Mouse (Mus musculus) brown adipose tissue, adult 24 weeks (tissue): Measurements from ENCODE around the gene Tbc1d30. TPM values are rescaled to one million over a fixed set of nuclear protein-coding genes. Genes with fewer than 3 reads are reported as not detected.

Experiments used
- H3K27ac ChIP-seq: fragments of 200-500 bp; replicated peaks from 2 replicates; pipeline ENCODE4 v1.5.1; 2012; ENCODE audit warnings: low read depth, mild to moderate bottlenecking, low read length
- H3K4me1 ChIP-seq: fragments of 200-500 bp; 2 replicates; pipeline ENCODE4 v1.6.1; 2012; ENCODE audit warnings: low read length, mixed read lengths; ENCODE audit not compliant: control insufficient read depth, insufficient read depth, insufficient read length
- H3K4me3 ChIP-seq: fragments of 200-500 bp; 2 replicates; pipeline ENCODE4 v1.5.1; 2012; ENCODE audit warnings: low read depth, mild to moderate bottlenecking, low read length, moderate library complexity; ENCODE audit not compliant: insufficient read depth
- polyA plus RNA-seq: library from polyadenylated mRNA; stranded (reverse); fragments of >200 nt; gene quantifications from 2 replicates; pipeline ENCODE4 v1.2.4, GENCODE M21; 2012; ENCODE audit not compliant: missing spikeins, insufficient read depth, insufficient read length

Gene Tbc1d30
- polyA plus RNA-seq, 1 experiment, result 0.24 TPM

- Histone ChIP-seq H3K27ac (no peak overlapping the region), H3K4me1 (peaks cover 3% of the 10 kb centered on the region; the same call in 1 of the 2 replicates), H3K4me3 (peak overlapping the region; percentile 66)
Observed at GRCm38 (mm10) chr10:121310511-121311221, 40.4 kb downstream of the Tbc1d30 start.

GRCm38 (mm10) chr10:121309801-121310510 is 41.1 kb downstream of the Tbc1d30 start:
- Histone ChIP-seq H3K4me1 (peaks cover 3% of the 10 kb centered on the region; the same call in 1 of the 2 replicates), H3K4me3 (peak overlapping the region; percentile 66), H3K27ac (no peak overlapping the region)

- Histone ChIP-seq H3K4me1 (peaks cover 3% of the 10 kb centered on the region; the same call in 1 of the 2 replicates), H3K27ac (no peak overlapping the region), H3K4me3 (no peak overlapping the region)
Observed at GRCm38 (mm10) chr10:121309123-121309655, 41.9 kb downstream of the Tbc1d30 start.

- Histone ChIP-seq H3K4me1 (peaks cover 3% of the 10 kb centered on the region; the same call in 1 of the 2 replicates), H3K27ac (no peak overlapping the region), H3K4me3 (no peak overlapping the region)
Observed at GRCm38 (mm10) chr10:121305441-121305840, 45.6 kb downstream of the Tbc1d30 start.

DNA sequence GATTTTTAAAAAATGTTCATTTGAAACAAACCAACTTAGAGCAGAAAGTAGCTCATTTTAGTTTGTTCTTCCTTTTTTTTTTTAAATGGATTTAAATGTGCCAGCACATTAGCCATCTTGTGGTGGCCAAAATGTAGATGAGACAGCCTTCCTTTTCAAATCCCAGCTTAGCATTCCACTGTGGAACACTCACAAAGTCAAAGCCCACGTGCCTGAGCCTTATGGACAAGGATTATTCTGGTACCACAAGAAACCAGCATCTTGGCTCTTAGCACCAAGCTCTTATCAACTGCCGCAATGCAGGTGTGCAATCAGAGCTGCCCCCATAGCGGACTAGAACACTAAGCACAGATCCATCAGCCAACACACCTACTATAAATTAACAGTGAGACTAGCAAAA is 47.5 kb downstream of the Tbc1d30 start:
- Histone ChIP-seq H3K4me1 (no peaks in the 10 kb centered on the region), H3K27ac (no peak overlapping the region), H3K4me3 (no peak overlapping the region)

DNA sequence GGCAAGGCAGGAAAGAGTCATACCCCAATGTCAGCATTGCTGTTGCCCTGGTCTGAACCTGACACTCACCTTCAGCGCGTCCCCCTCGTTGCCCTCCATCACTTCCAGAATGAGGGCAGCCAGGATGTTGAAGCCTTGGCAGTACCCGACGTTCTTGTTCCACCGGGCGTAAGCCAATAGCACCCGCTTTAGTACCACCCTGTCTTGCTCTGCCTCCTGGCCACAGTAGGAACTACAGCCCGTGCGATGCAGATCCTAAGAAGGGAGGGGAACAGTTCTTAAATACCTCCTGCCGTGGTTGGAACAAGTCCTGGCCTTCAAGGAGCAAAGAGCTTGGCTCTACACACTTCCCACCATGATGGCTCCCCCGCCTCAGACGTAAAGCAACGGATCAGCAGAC is 49.2 kb downstream of the Tbc1d30 start:
- H3K27ac ChIP-seq, result no peak overlapping the region
- H3K4me1 ChIP-seq, result peaks cover 3% of the 10 kb centered on the region; the same call in 1 of the 2 replicates
- no peak overlapping the region for H3K4me3 ChIP-seq

GRCm38 (mm10) chr10:121300659-121301058 is 50.4 kb downstream of the Tbc1d30 start:
- Histone ChIP-seq H3K4me3 (no peak overlapping the region), H3K27ac (no peak overlapping the region), H3K4me1 (peaks cover 3% of the 10 kb centered on the region; the same call in 1 of the 2 replicates)

- Histone ChIP-seq H3K4me3 (peak overlapping the region; percentile 13; the same call in 1 of the 2 replicates), H3K27ac (no peak overlapping the region), H3K4me1 (peaks cover 3% of the 10 kb centered on the region; the same call in 1 of the 2 replicates)
Observed at GRCm38 (mm10) chr10:121297054-121297701, 53.9 kb downstream of the Tbc1d30 start.

GRCm38 (mm10) chr10:121294471-121294870 is 56.6 kb downstream of the Tbc1d30 start:
- peaks cover 3% of the 10 kb centered on the region; the same call in 1 of the 2 replicates for H3K4me1 ChIP-seq
- H3K27ac ChIP-seq, result no peak overlapping the region
- H3K4me3 ChIP-seq, result no peak overlapping the region

DNA sequence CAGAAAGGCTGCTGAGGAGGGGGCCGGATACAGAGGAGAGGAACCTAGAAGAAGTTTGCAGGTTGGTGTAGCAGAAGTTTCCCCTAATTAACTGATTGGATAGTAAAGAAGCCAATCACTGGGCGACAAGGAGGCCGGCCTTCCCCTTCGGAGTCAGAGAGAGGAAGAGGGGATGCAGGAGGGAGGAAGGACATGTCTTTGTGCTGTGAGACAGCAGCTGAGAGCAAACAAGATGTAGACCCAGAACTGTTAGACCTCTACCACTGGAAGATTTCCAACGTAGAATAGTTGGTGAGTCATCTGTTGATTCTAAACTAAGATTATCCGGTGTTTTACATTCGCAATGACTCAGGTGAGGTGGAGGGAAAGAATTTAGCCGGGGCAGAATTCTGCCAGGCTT is 57.2 kb downstream of the Tbc1d30 start:
- Histone ChIP-seq H3K27ac (no peak overlapping the region), H3K4me3 (no peak overlapping the region), H3K4me1 (peaks cover 3% of the 10 kb centered on the region; the same call in 1 of the 2 replicates)

DNA sequence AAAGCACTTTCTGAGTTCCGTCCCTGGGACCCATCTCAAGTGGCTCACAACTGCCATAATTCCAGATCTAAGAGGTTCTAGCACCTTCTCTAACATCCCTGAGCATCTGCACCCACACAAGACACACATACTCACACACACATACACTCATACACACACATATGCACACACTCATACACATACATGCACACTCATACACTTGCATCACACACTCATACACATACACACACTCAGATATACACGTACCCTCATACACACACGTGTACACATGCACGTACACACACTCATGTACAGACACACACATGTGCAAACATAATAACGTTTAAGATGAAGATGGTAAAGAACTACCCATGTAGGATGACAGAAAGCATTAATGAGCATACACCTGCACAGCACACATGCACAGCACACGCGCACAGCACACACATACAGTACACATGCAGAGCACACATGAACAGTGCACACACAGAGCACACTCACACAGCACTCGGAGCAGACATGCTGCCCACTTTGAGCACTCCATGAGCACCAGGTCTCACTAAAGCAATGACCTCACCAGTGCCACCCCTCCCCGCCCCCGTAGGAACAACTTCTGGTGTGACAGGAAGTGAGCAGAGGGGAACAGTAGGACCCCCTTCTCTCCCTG is 59.7 kb downstream of the Tbc1d30 start:
- H3K4me1 ChIP-seq, result no peaks in the 10 kb centered on the region
- H3K27ac ChIP-seq, result no peak overlapping the region
- no peak overlapping the region for H3K4me3 ChIP-seq

DNA sequence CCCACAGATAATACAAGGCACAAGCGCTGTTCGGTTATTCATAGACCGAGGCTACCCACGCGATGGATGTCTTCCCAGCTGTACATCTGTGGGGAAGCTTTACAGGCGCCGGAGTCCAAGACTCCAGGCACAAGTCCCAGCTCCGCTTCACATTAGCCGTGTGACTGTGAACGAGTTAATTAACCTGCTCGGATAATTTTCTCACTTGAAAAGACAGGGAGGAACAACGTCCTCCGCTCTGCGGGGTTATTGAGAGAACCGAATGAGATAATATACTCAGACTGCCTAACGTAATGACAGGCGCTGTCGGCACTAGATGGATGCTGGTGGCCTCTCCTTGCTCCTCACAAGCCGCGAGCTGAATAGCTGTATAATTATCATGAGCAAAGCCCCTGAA is 60.4 kb downstream of the Tbc1d30 start:
- Histone ChIP-seq H3K4me3 (no peak overlapping the region), H3K27ac (no peak overlapping the region)

DNA sequence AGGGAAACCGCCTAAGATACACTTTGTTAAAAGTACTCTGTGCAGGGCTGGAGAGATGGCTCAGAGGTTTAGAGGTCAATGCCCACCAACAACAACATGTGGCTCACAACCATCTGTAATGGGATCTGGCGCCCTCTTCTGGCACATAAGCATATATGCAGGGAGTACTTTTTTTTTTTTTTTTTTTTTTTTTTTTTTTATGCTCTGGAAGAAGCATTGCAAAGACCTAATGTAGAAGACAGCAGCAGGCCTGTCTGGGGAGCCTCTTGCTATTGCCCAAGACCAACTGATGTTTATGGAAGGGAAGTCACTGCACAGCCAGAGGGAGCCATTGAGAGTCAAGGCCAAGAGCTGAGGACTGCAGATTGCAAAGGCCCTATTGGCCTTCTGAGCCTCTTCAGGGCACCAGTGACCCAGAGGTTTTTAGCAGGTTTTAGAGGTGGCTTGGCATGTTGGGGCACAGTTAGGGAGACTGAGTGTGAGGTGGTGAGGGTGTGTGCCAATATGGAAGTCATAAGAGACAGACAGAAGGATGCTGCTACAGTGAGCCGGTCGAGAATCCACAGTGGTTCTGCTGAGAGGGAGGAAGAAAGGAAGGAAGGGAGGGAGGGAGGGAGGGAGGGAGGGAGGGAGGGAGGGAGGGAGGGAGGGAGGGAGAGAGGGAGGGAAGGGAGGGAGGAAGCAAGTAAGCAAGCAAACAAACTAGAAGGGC is 61.0 kb downstream of the Tbc1d30 start:
- Histone ChIP-seq H3K27ac (no peak overlapping the region), H3K4me3 (no peak overlapping the region), H3K4me1 (no peaks in the 10 kb centered on the region)

More for the DNA sequence above, 60.4 kb downstream of the Tbc1d30 start:
- H3K4me1 ChIP-seq, result no peaks in the 10 kb centered on the region

GRCm38 (mm10) chr10:121282926-121283325 is 68.2 kb downstream of the Tbc1d30 start:
- Histone ChIP-seq H3K27ac (no peak overlapping the region), H3K4me3 (no peak overlapping the region), H3K4me1 (no peaks in the 10 kb centered on the region)
